Mouse (Mus musculus) heart, postnatal 4 days (tissue): ENCODE measurements at regions not wholly inside any gene's neighbourhood (a gene's known extent, or its start where the extent isn't known, plus 50 kb on each side); places are given as distances from the start of the nearest gene placed in this dataset.

Source experiments
- DNase-seq: peaks from one replicate; pipeline ENCODE4 v3.0.0; 2021

DNA sequence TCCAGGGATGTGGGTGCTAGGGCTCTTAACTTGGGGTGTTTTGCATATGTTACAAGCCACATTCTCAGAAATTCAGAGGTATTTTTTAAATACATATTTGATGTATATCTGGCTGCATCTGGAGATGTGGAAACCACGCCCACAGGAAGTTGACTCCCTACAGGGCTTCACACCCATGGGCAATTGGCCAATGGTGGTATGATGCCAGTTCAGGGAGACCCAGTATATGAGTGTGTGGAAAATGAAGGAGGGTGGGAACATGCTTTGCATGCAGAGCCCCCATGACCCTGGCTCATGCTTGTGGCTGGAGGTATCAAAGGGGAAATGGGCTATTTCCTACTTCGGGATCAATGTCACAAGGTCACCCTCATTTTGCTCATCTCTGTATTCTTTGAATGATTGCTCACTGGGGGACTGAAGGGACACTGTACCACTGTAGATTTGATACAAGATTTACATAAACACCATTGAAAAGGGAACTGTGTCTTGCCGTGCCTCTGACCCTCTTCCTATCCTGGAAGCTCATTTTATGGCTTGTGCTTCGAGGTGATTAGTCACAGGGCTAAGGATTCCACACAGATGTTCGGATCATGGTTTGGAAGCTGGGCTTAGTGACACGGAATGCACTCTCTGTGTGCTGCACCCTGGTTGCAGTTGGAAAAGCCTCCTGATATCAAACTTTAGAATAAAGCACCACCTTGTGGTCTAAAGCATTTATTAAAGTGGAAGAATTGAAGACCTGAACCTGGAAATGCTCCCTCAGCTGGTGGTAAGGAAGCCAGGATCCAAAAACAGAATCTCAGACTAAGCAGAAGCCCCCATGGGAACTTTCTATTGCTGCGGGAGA is 56.8 kb upstream of the Edn1 start:
- peak; percentile 31 for DNase-seq

DNA sequence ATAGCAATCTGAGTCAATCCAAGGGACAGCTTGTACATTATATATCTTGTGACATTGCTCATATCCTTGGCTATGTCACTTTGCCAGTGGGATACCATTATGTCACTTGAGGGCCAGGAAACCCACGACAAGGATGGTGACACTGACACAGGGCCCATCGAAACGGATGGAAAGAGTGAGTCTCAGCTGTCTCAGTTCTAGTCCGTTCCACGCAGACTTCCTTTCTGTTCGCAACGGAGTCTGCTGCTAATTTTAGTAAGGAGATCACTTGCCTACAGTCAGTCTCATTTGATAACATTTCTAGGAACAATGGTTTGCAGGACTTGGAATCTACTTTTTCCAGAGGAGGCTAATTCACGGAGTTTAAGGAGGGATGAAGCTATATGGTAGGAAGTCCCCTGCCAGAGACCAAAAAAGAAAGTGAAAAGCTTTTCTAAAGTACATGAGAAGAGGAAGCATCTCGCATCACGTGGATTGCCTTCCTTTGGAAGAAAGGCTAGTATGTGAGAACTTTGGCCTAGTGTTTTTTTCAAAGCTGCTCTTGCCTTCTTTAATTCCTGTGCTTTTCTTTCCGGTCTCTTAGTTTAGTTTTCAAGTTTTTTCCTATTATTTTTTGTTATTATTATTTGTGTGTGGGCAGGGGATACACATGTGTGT is 55.4 kb upstream of the Edn1 start:
- DNase-seq, result peak; percentile 9
